Mouse (Mus musculus): ENCODE measurements around the gene Mcrip2. TPM values are rescaled to one million over a fixed set of nuclear protein-coding genes. Genes with fewer than 3 reads are reported as not detected.

Mcrip2 gene
- polyA plus RNA-seq, 1 experiment = 36.7 TPM

GRCm38 (mm10) chr17:25833961-25834594, 34.5 kb downstream of the Mcrip2 start:
- peak overlapping the region; percentile 94 for H3K4me2 ChIP-seq (ENCODE audit: low read depth)

GRCm38 (mm10) chr17:25833291-25833663, 35.3 kb downstream of the Mcrip2 start, which contains the start of gene Stub1:
Gene Stub1 (minus strand): TSS chr17:25833404.
- H3K36me3 ChIP-seq (ENCODE audit: control insufficient read depth, insufficient read depth) = peaks cover 6% of the 10 kb centered on the region
- peak within 1 kb of the TSS; percentile 94 for H3K4me2 ChIP-seq (ENCODE audit: low read depth)
- peak within 1 kb of the TSS; percentile 46 for H3ac ChIP-seq (ENCODE audit: control insufficient read depth, insufficient read length)
- TF ChIP-seq REST (IDR thresholded peaks at IDR 0.05; ENCODE audit: insufficient read depth, insufficient read length) (no peak), TCF3 (IDR thresholded peaks at IDR 0.05; ENCODE audit: insufficient read length, low read depth) (no peak), MAX (IDR thresholded peaks at IDR 0.05; ENCODE audit: low read depth) (no peak), E2F4 (IDR thresholded peaks at IDR 0.05; ENCODE audit: insufficient read depth) (no peak), SRF (IDR thresholded peaks at IDR 0.05; ENCODE audit: control insufficient read depth, insufficient read length, low read depth) (peak; percentile 63), CEBPB (IDR thresholded peaks at IDR 0.05; ENCODE audit: insufficient read depth, poor library complexity, severe bottlenecking) (no peak), MYOG (IDR thresholded peaks at IDR 0.05; ENCODE audit: control insufficient read depth in 1 of 3, insufficient read depth in 1 of 3, insufficient read length in 2 of 3, low read depth in 2 of 3) (peak; percentile 29 to 84 (median 59)), POLR2A (IDR thresholded peaks at IDR 0.05; ENCODE audit: insufficient read length, low read depth) (peak; percentile 38), USF1 (IDR thresholded peaks at IDR 0.05; ENCODE audit: low read depth) (peak; percentile 86), MYOD1 (IDR thresholded peaks at IDR 0.05; ENCODE audit: control insufficient read depth in 1 of 3, insufficient read length in 2 of 3, low read depth in 2 of 3) (peak in 2 of 3 experiments; percentile 67 to 72), POLR2AphosphoS2 (IDR thresholded peaks at IDR 0.05; ENCODE audit: insufficient read length, low read depth) (peak; percentile 70), TCF12 (IDR thresholded peaks at IDR 0.05; ENCODE audit: insufficient read depth, poor library complexity, severe bottlenecking) (no peak)
- peaks cover 37% of the 10 kb centered on the region for H3K79me2 ChIP-seq (ENCODE audit: control insufficient read depth, insufficient read depth)
- no peaks in the 10 kb centered on the region for H3K27me3 ChIP-seq (ENCODE audit: control insufficient read depth, insufficient read depth, insufficient read length)
- H3K4me3 ChIP-seq = peak within 1 kb of the TSS; percentile 52

More at GRCm38 (mm10) chr17:25833961-25834594, 34.5 kb downstream of the Mcrip2 start:
- peaks cover 9% of the 10 kb centered on the region for H3K36me3 ChIP-seq (ENCODE audit: control insufficient read depth, insufficient read depth)
- peak overlapping the region; percentile 52 for H3K4me3 ChIP-seq
- peak overlapping the region; percentile 46 for H3ac ChIP-seq (ENCODE audit: control insufficient read depth, insufficient read length)
- TF ChIP-seq CEBPB (IDR thresholded peaks at IDR 0.05; ENCODE audit: insufficient read depth, poor library complexity, severe bottlenecking) (no peak), MAX (IDR thresholded peaks at IDR 0.05; ENCODE audit: low read depth) (no peak), TCF12 (IDR thresholded peaks at IDR 0.05; ENCODE audit: insufficient read depth, poor library complexity, severe bottlenecking) (no peak), MYOD1 (IDR thresholded peaks at IDR 0.05; ENCODE audit: control insufficient read depth in 1 of 3, insufficient read length in 2 of 3, low read depth in 2 of 3) (no peak), SRF (IDR thresholded peaks at IDR 0.05; ENCODE audit: control insufficient read depth, insufficient read length, low read depth) (no peak), USF1 (IDR thresholded peaks at IDR 0.05; ENCODE audit: low read depth) (no peak), MYOG (IDR thresholded peaks at IDR 0.05; ENCODE audit: control insufficient read depth in 1 of 3, insufficient read depth in 1 of 3, insufficient read length in 2 of 3, low read depth in 2 of 3) (no peak), POLR2AphosphoS2 (IDR thresholded peaks at IDR 0.05; ENCODE audit: insufficient read length, low read depth) (no peak), TCF3 (IDR thresholded peaks at IDR 0.05; ENCODE audit: insufficient read length, low read depth) (no peak)
- peaks cover 36% of the 10 kb centered on the region for H3K79me2 ChIP-seq (ENCODE audit: control insufficient read depth, insufficient read depth)
- H3K27me3 ChIP-seq (ENCODE audit: control insufficient read depth, insufficient read depth, insufficient read length) = no peaks in the 10 kb centered on the region

GRCm38 (mm10) chr17:25832436-25833290, 35.9 kb downstream of the Mcrip2 start:
- peak; percentile 60 for TF ChIP-seq E2F4 (IDR thresholded peaks at IDR 0.05; ENCODE audit: insufficient read depth)
- no peak for TF ChIP-seq MAX (IDR thresholded peaks at IDR 0.05; ENCODE audit: low read depth)
- TF ChIP-seq POLR2AphosphoS2 (IDR thresholded peaks at IDR 0.05; ENCODE audit: insufficient read length, low read depth) = peak; percentile 66
- peak; percentile 65 for TF ChIP-seq POLR2A (IDR thresholded peaks at IDR 0.05; ENCODE audit: insufficient read length, low read depth)
- TF ChIP-seq REST (IDR thresholded peaks at IDR 0.05; ENCODE audit: insufficient read depth, insufficient read length) = no peak
- peak in 1 of 3 experiments; percentile 9 for TF ChIP-seq MYOD1 (IDR thresholded peaks at IDR 0.05; ENCODE audit: control insufficient read depth in 1 of 3, insufficient read length in 2 of 3, low read depth in 2 of 3)
- TF ChIP-seq USF1 (IDR thresholded peaks at IDR 0.05; ENCODE audit: low read depth) = peak; percentile 94
- H3K4me3 ChIP-seq = peak overlapping the region; percentile 52
- H3K36me3 ChIP-seq (ENCODE audit: control insufficient read depth, insufficient read depth) = peaks cover under 1% of the 10 kb centered on the region
- no peaks in the 10 kb centered on the region for H3K27me3 ChIP-seq (ENCODE audit: control insufficient read depth, insufficient read depth, insufficient read length)
- peak overlapping the region; percentile 46 for H3ac ChIP-seq (ENCODE audit: control insufficient read depth, insufficient read length)
- peak overlapping the region; percentile 94 for H3K4me2 ChIP-seq (ENCODE audit: low read depth)
- H3K79me2 ChIP-seq (ENCODE audit: control insufficient read depth, insufficient read depth) = peaks cover 37% of the 10 kb centered on the region

GRCm38 (mm10) chr17:25831451-25832281, 36.9 kb downstream of the Mcrip2 start:
- Histone ChIP-seq H3K27me3 (ENCODE audit: control insufficient read depth, insufficient read depth, insufficient read length) (no peaks in the 10 kb centered on the region), H3K4me3 (peak overlapping the region; percentile 52), H3K36me3 (ENCODE audit: control insufficient read depth, insufficient read depth) (no peaks in the 10 kb centered on the region), H3K79me2 (ENCODE audit: control insufficient read depth, insufficient read depth) (peaks cover 37% of the 10 kb centered on the region), H3K4me2 (ENCODE audit: low read depth) (peak overlapping the region; percentile 94), H3ac (ENCODE audit: control insufficient read depth, insufficient read length) (peak overlapping the region; percentile 46)
- TF ChIP-seq POLR2AphosphoS2 (IDR thresholded peaks at IDR 0.05; ENCODE audit: insufficient read length, low read depth) = peak; percentile 73
- TF ChIP-seq CEBPB (IDR thresholded peaks at IDR 0.05; ENCODE audit: insufficient read depth, poor library complexity, severe bottlenecking) = no peak
- no peak for TF ChIP-seq E2F4 (IDR thresholded peaks at IDR 0.05; ENCODE audit: insufficient read depth)
- peak; percentile 3 for TF ChIP-seq POLR2A (IDR thresholded peaks at IDR 0.05; ENCODE audit: insufficient read length, low read depth)

Measured in myocyte (in vitro differentiated cells).